Mouse (Mus musculus) layer of hippocampus, postnatal 14 days (tissue): ENCODE results near the gene Hnrnph3. TPM values are rescaled to one million over a fixed set of nuclear protein-coding genes. Genes with fewer than 3 reads are reported as not detected.

Experiments
- DNase-seq, 2 experiments: peaks; one replicate each; pipeline ENCODE4 v3.0.0; 2021 to 2022; ENCODE audit warnings: low spot score in 2 of 2, mixed read lengths in 1 of 2
- total RNA-seq, 2 experiments: library from RNA; stranded (reverse); gene quantifications; 2 replicates each; pipeline ENCODE4 v1.2.3; 2021

The Hnrnph3 gene
- total RNA-seq, 2 experiments from 2014 or later: 31.0 to 39.5 TPM

GRCm38 (mm10) chr10:62990636-62991035 is 33.4 kb downstream of the Hnrnph3 start:
- no peak for DNase-seq

DNA sequence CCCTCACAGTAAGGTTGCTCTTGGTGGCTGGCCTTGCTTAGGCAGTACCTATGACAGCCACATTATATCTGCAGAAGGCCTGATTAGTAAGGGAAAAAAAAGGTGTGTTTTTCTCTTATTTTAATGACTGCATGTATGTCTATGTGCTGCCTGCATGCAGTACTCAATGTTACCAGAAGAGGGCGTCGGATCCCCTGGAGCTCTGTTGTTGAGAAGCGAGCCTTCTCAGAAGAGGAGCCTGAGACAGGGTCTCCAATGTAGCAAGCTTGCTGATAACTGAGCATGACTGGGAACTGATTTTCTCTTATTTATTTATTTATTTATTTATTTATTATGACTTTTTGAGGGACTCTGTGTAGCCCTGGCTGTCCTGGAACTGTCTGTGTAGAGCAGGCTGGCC is 36.7 kb downstream of the Hnrnph3 start:
- no peak for DNase-seq

GRCm38 (mm10) chr10:62984495-62984894 is 39.5 kb downstream of the Hnrnph3 start:
- DNase-seq: no peak

DNA sequence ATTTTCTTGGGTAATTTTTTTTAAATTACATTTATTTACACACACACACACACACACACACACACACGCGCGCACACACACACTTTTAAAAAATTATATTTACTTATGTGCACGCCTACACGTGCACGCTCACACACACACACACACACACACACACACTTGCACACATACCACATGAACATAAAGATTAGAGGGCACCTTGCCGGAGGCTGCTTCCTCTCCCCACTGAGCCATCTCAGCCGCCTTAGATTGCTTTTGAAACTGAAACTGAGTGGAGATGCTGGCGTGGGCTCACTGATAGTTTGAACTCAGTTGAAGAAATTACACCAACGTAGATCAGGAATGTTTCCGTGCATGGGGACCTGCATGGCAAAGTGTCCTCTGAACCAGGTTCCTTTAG is 39.9 kb downstream of the Hnrnph3 start:
- DNase-seq: no peak

- DNase-seq: peak; percentile 87 to 89
Measured at GRCm38 (mm10) chr10:62980039-62980954, 43.7 kb downstream of the Hnrnph3 start, which contains the start of gene Rufy2. Rufy2 (plus strand) TSS chr10:62980223.

- DNase-seq: no peak
Measured at GRCm38 (mm10) chr10:62979667-62980038, 44.4 kb downstream of the Hnrnph3 start.

DNA sequence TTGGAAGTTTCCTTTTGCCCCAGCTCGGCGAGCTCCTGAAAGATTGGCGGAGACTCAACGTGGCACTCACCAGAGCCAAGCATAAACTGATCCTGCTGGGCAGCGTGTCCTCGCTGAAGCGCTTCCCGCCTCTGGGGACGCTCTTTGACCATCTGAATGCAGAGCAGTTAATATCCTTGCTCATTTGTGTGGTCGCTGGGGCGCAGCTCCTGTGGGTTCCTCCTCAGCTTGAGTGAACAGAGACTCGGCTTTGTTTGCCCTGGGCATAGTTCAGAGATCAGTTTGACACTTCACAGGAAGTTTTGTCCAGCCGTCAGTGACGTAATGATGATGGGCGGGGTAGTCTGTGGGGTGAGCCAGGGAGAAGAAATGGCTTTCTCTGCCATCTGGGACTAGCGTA is 52.2 kb downstream of the Hnrnph3 start:
- no peak for DNase-seq

GRCm38 (mm10) chr10:62966291-62966690 is 57.7 kb downstream of the Hnrnph3 start:
- DNase-seq: no peak

- DNase-seq: no peak
Measured at GRCm38 (mm10) chr10:62965796-62966195, 58.2 kb downstream of the Hnrnph3 start.

Other genes starting within 250 kb of the Hnrnph3 start
- 10 to 100 TPM; 64.6 to 68.3 TPM for gene Ccar1, start 231.9 kb downstream of the Hnrnph3 start, total RNA-seq
- 10 to 100 TPM; 49.3 to 51.1 TPM for gene Tet1, start 115.2 kb downstream of the Hnrnph3 start, total RNA-seq
- gene Slc25a16, start 103.6 kb downstream of the Hnrnph3 start, total RNA-seq: 10 to 100 TPM; 41.3 to 45.0 TPM
- 1 to 10 TPM; 1.8 to 2.1 TPM for gene Dna2, start 77.2 kb downstream of the Hnrnph3 start, total RNA-seq
- gene Rufy2, start 44.0 kb downstream of the Hnrnph3 start, total RNA-seq: 10 to 100 TPM; 68.9 to 74.6 TPM
- gene Pbld2, start 98 bp upstream of the Hnrnph3 start, total RNA-seq: 1 to 10 TPM; 1.8 to 3.0 TPM
- gene Pbld1, start 35.9 kb upstream of the Hnrnph3 start, total RNA-seq: under 1 TPM; 0.21 to 0.48 TPM
- 1 to 10 TPM; 1.3 to 2.7 TPM for gene Atoh7, start 75.4 kb upstream of the Hnrnph3 start, total RNA-seq
- gene Mypn, start 179.7 kb upstream of the Hnrnph3 start, total RNA-seq: 1 to 10 TPM; 3.0 to 3.2 TPM
- gene Herc4, start 219.6 kb upstream of the Hnrnph3 start, total RNA-seq: 10 to 100 TPM; 30.3 to 38.1 TPM